Mouse (Mus musculus) adrenal gland, postnatal 25 days (tissue): Measurements from ENCODE around the gene Riiad1. TPM values are rescaled to one million over a fixed set of nuclear protein-coding genes. Genes with fewer than 3 reads are reported as not detected.

ENCODE experiments used
- DNase-seq: peaks from one replicate; pipeline ENCODE4 v3.0.0; 2021; ENCODE audit warnings: mixed read lengths
- long read RNA-seq: library from polyadenylated mRNA; stranded (forward); transcript quantifications from one replicate; pipeline ENCODE4 v2.0.0, GENCODE M21; 2021
- total RNA-seq: library from RNA; stranded (reverse); gene quantifications from 2 replicates; pipeline ENCODE4 v1.2.3, GENCODE M21; 2021

Riiad1 gene
- 2.2 and 4.0 TPM in 2 replicates for total RNA-seq
- long read RNA-seq = 0 reads

- no peak for DNase-seq
Measured at GRCm38 (mm10) chr3:94480291-94480884, at the start of gene Riiad1. Gene Riiad1, minus strand, starts transcription at chr3:94480341.

- DNase-seq = no peak
Measured at GRCm38 (mm10) chr3:94526731-94527130, 46.6 kb upstream of the Riiad1 start.

- DNase-seq = no peak
Measured at GRCm38 (mm10) chr3:94506664-94507063, 26.5 kb upstream of the Riiad1 start.

GRCm38 (mm10) chr3:94502243-94502642 lies 22.1 kb upstream of the Riiad1 start:
- DNase-seq = no peak

GRCm38 (mm10) chr3:94497162-94497561 lies 17.0 kb upstream of the Riiad1 start:
- no peak for DNase-seq

GRCm38 (mm10) chr3:94487581-94487980 lies 7.4 kb upstream of the Riiad1 start:
- DNase-seq = no peak

- no peak for DNase-seq
Measured at GRCm38 (mm10) chr3:94485922-94486321, 5.8 kb upstream of the Riiad1 start.

GRCm38 (mm10) chr3:94483790-94484439 lies 3.8 kb upstream of the Riiad1 start:
- peak; percentile 63 for DNase-seq

GRCm38 (mm10) chr3:94482764-94483385 lies 2.7 kb upstream of the Riiad1 start:
- no peak for DNase-seq

- no peak for DNase-seq
Measured at GRCm38 (mm10) chr3:94481429-94481828, 1.3 kb upstream of the Riiad1 start.

GRCm38 (mm10) chr3:94479564-94479963 lies 577 bp downstream of the Riiad1 start:
- DNase-seq = no peak

- DNase-seq = no peak
Measured at GRCm38 (mm10) chr3:94478591-94479169, 1.5 kb downstream of the Riiad1 start.

GRCm38 (mm10) chr3:94477981-94478422 lies 2.1 kb downstream of the Riiad1 start, which contains the start of gene Celf3:
Gene Celf3, plus strand, starts transcription at chr3:94478295.
- no peak for DNase-seq

- no peak for DNase-seq
Measured at GRCm38 (mm10) chr3:94477444-94477843, 2.7 kb downstream of the Riiad1 start.

GRCm38 (mm10) chr3:94476301-94477035 lies 3.7 kb downstream of the Riiad1 start:
- DNase-seq = no peak

- DNase-seq = no peak
Measured at GRCm38 (mm10) chr3:94473567-94474232, 6.4 kb downstream of the Riiad1 start.

GRCm38 (mm10) chr3:94473115-94473505 lies 7.0 kb downstream of the Riiad1 start:
- DNase-seq = no peak

GRCm38 (mm10) chr3:94472447-94473114 lies 7.6 kb downstream of the Riiad1 start:
- peak; percentile 31 for DNase-seq

- DNase-seq = no peak
Measured at GRCm38 (mm10) chr3:94468931-94469330, 11.2 kb downstream of the Riiad1 start.

GRCm38 (mm10) chr3:94465632-94466430 lies 14.3 kb downstream of the Riiad1 start:
- no peak for DNase-seq
